Mouse (Mus musculus) common myeloid progenitor, adult 5-6 weeks (primary cell): ENCODE results near the gene Zbtb48. TPM values are rescaled to one million over a fixed set of nuclear protein-coding genes. Genes with fewer than 3 reads are reported as not detected.
A peak's percentile ranks its signal among the peaks of the same experiment; 100 is the strongest.
"Not testable (repeated sequence)": the region's sequence is repeated elsewhere in the genome, so short reads cannot be mapped to it uniquely, and the experiment has no call there.

Experiments
- ATAC-seq: replicated peaks from 2 replicates; pipeline ENCODE4 v1.8.0; 2016; ENCODE audit warnings: low read depth, mild to moderate bottlenecking, moderate TSS enrichment, inconsistent platforms; ENCODE audit not compliant: poor library complexity, severe bottlenecking
- total RNA-seq: library from RNA; stranded (forward); fragments of 200-1000, 187-1606 nt; gene quantifications from 2 replicates; pipeline ENCODE4 v1.2.3, GENCODE M21; 2017

Zbtb48 gene
- total RNA-seq: 7.4 and 10.7 TPM in 2 replicates

GRCm38 (mm10) chr4:152027524-152027923 is at the start of gene Zbtb48:
TSS of gene Zbtb48 (minus strand) at chr4:152027671.
- peak; percentile 90 for ATAC-seq

DNA sequence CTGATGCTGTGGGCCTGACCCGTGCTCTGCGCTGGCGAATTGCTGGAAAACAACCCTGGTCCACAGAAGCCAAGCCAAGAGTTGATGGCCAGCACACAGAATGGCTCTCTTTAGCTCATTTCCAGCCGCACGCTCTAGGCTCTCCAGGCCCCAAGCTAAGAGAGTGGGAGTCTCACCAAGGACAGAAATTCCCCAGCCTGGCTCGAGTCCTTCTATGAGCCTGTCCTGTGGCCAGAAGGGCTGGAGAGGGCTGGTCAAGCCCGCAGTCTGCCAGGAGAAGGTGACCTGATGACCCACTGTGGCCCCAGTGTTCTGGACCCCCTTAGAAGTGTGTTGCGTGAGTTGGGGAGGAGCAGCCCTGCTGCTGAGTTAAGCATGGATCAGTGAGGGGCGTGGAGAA is 49.7 kb upstream of the Zbtb48 start:
- no peak for ATAC-seq

DNA sequence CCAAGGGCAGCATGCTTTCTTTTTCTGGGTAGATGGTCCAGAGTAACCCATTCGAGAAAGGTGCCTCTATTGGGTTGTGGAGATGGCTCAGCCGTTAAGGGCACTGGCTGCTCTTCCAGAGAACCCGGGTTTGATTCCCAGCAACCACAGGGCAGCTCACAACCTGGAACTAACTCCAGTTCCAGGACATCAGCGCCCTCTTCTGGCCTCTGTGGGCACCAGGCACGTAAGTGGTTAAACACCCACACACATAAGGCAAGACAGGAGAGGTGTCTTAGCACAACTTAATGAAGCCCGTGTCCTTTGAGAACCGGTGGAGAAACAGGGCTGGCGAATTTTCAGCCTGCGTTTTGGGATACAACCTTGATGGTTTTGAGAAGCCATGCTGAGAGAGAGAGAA is 47.1 kb upstream of the Zbtb48 start:
- ATAC-seq: no peak

DNA sequence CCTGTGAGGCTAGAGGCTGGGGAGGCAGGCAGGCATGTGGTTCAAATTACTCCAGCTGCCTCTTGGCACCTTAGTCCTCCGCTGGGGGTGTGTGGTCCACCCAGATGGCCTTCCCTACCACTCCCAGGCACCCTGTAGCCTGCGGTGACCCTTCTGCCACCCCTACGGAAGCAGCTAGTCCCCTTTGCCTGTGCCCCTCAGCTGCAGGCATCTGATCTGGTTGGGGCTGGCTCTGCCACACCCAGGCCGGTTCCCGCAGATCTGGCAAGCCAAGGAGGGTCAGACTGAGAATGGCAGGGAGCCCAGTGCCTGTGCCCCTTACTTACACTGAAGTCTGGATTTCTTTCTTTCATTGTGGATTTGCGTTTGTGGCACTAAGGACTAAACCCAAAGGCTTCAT is 46.2 kb upstream of the Zbtb48 start:
- no peak for ATAC-seq

DNA sequence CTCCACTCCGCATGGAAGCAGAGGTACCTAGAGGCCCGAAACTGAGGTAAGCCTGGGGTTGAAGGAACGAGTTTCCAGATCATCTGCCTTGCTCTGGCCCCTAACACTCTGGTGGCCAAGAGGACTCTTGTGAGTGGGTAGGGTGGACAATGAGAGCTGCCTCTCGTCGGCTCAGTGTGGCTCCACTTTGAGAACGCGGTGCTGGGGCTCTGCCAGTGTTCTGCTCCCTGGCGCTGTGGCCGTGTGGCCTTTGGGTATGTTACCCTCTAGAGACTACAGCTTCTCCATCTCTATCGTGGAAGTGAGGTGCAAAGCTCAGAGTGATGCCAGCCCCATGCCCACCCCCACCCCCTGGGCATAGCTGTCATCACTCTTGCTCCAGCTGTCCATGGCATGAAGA is 45.2 kb upstream of the Zbtb48 start:
- ATAC-seq: peak; percentile 6; the same call in 1 of the 2 replicates

- ATAC-seq: peak; percentile 79
Observed at GRCm38 (mm10) chr4:152072121-152072601, 44.7 kb upstream of the Zbtb48 start, which contains the start of gene Plekhg5. TSS of gene Plekhg5 (plus strand) at chr4:152072498.

- peak; percentile 63 for ATAC-seq
Observed at GRCm38 (mm10) chr4:152070494-152071396, 43.3 kb upstream of the Zbtb48 start.

DNA sequence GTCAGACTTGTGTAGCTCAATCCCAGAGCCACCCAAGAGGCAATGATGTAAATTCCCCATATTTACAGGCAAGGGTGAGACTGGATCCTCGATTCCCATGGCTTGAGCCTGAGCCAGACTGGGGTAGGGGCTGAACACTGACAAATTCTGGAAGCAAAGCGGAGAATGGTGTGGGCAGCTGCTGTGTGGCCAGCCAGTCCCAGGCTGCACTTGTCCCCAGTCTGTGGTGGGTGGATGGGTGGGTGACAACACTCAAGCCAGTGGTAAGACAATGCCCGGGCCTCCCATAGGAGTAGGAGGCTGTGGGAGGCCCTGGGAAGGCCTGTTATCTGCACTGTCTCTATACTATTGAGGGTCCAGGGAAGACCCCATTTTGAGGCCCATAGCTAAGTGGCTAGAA is 41.8 kb upstream of the Zbtb48 start:
- no peak for ATAC-seq

GRCm38 (mm10) chr4:152068166-152068724 is 40.8 kb upstream of the Zbtb48 start:
- no peak for ATAC-seq

DNA sequence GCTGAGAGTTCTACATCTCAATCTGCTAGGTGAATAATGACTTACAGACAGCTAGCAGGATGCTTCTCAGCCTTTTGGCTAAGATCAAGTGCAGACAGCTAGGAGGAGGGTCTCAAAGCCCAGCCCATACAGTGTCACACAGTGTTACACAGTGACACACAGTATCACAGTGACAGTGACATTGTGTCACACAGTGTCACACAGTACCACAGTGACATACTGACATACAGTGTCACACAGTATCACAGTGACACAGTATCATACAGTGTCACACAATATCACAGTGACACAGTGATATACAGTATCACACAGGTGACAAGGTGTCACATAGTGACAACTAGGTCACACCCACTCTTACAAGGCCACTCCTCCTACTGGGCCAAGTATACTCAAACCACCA is 39.8 kb upstream of the Zbtb48 start:
- no peak for ATAC-seq

DNA sequence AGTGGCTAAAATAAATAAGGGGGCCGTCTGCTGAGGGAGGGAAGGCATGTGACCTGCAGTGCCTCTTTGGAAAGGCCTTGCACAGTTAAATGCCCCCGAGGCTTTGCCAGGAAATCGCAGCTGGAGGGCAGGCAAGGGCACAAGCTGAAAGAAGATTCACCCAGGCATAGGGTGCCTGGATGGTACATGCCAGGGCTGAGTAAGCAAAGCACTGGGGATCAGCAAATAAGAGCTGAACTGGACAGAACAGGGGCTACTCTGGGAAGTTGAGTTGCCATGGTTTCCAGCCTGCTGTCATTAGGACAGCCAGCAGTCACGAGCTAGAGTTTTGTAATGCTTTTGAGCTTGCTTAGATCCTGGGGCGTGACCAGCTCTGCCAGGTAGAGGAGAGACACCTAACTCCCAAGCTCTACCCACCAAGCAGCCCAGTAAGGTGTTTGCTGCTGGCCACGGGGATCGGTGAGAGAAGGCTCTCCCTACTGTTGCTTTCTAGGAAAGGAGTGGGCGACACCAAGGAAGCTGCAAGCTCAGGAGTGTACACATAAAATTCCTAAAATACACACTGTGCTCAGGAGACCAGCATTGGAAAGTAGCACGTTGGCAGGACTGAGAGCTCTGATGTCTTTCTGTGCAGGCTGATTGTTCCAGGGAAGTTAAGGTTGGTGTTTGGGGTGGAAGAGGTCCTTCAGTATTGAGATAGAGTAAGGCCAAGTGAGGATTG is 35.1 kb upstream of the Zbtb48 start:
- no peak for ATAC-seq

DNA sequence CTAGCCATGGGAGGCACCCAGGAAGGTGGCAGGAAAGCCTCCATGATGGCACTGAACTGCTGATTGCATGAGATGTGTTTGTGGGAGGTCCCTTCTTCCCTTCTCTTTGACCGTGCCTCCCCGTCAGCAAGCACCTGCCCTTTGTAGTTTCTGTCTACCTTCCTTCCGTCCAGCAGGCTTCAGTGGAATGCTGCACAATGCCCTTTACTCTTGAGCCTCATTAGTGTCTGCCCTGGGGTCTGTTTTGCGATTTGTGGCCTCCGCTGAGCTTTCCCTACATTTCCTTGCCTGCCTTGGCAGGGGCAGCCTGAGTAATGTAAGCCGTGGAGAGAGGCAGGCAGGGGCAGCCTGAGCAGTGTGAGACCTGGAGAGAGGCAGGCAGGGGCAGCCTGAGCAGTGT is 17.1 kb upstream of the Zbtb48 start:
- ATAC-seq: no peak

GRCm38 (mm10) chr4:152043171-152043570 is 15.7 kb upstream of the Zbtb48 start:
- no peak for ATAC-seq

DNA sequence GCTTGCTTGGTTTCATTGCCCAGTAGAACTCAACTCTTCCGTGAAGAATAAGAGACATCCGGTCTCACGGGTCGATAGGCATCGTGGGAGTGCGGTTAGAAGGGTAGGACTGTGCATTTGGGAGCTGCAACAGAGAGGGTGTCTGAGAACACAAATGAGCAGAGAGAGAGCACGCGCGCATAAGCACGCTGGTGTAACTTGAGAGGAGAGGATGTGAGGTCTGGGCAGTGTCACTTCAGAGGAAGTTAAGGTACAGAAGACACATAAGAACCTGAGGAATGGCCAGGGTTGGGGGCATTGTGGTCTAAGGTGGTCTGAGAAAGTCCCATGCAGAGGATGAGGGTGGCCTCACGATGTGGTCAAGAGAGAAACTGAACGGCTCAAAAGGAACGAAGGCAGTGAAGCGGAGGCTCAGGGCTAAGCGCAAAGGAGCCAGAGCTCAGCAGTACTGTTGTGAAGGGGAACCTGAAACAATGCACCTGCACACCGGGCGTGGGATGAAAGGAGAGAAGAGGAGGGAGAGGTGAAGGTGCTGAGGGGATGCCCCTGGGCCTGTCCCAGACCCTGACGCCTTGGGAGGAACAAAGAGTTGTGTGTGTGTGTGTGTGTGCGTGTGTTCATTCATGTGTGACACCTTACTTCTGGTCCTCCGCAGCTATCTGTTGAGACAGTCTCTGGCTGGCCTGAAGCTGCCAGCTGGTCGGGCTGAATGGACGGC is 14.6 kb upstream of the Zbtb48 start:
- no peak for ATAC-seq

- ATAC-seq: no peak
Observed at GRCm38 (mm10) chr4:152039831-152040310, 12.4 kb upstream of the Zbtb48 start.

DNA sequence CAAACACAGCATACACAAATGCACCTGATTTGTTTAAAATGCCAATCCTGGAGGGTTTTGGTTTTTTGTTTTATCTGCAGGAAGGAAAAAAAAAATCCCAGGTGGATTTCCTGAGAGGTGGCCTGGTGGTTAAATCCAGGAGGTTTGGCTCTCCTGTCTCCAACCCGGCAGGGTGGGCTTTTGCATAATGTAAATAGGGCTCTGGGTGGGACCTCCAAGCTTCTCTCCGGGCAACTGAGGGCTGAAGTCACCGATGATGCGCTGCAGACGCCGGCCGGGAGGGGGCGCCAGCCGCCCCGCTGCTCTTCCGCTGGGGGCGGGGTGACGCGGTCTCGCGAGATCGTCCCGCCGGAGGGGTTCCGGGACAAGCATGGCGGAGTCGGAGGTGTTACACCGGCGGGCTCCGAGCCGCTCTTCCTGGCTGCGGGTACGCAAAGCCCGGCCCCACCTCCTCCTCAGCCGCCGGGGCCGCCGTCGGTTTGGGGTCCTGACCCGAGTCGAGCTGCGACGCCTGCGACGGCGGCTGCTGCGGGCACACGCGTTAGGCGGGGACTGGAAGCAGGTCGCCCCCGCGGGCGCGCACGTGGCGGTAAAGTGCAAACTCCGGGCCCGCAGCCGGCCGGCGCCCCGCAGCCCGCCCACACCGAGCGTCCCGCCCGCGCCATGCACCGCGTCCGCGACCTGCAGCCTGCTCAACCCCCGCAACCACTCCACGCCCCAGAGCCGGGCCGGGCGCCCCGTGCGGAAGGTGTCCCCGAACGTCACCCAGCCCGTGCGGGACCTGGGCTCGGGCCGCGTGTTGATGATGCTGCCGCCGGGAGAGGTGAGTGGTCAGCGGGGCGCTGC is 11.7 kb upstream of the Zbtb48 start, which contains the start of gene Nol9:
Nol9 (plus strand) TSS at position 337 of the 846 bp plus-strand sequence.
- peak; percentile 83 for ATAC-seq

DNA sequence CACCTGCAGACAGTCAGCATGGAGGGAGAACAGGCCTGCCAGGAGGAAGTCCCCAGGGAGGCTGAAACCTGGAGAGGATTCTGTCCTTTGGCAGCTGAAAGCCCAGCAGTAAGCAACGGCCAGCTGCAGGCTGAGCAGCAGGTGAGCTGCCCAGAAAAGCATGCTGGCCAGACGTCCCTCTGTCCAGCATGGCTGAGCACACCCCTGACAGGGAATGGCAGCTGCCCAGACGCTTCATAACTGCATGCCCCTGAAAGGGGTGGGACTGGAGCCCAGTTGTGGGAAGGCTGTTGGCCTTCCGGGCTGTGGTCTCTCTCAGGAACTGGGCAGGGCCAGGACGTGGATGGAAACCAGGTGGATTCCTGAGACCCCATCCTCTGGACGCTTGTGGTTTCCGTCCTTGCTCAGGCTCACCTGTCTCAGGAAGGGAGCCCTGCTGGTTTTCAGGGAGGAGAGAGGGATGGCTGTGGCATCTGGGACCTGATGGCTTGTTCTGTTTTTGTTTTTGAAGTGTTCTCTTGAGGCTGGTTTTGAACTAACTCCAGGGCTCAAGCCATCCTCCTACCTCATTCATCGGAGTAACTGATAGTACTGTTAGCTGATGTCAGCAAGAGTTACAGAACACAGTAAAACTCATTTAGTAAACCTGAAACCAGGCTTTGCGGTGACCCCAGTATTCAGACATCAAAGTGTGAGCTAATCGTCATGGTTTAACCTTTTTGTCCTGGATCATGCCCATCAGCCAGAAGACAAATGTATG is 10.9 kb upstream of the Zbtb48 start, which contains the start of gene Tas1r1:
Tas1r1 (minus strand) TSS at position 344 of the 760 bp plus-strand sequence.
- peak; percentile 59 for ATAC-seq

GRCm38 (mm10) chr4:152036464-152036863 is 9.0 kb upstream of the Zbtb48 start:
- not testable (repeated sequence) for ATAC-seq
